Mouse (Mus musculus): ENCODE measurements around the gene Snd1.
"Not testable (repeated sequence)": the region's sequence is repeated elsewhere in the genome, so short reads cannot be mapped to it uniquely, and the experiment has no call there.

Gene Snd1

GRCm38 (mm10) chr6:28486008-28486407 is 11.1 kb downstream of the Snd1 start:
- DNase-seq (ENCODE audit: low spot score in 2 of 2): no peak

GRCm38 (mm10) chr6:28486471-28486870 is 11.5 kb downstream of the Snd1 start:
- no peak for DNase-seq (ENCODE audit: low spot score in 2 of 2)

- no peak for DNase-seq (ENCODE audit: low spot score in 2 of 2)
These were observed 12.0 kb downstream of the Snd1 start for GRCm38 (mm10) chr6:28486905-28487304.

- no peak for DNase-seq (ENCODE audit: low spot score in 2 of 2)
These were observed 13.4 kb downstream of the Snd1 start for GRCm38 (mm10) chr6:28488204-28488851.

- no peak for DNase-seq (ENCODE audit: low spot score in 2 of 2)
These were observed 15.7 kb downstream of the Snd1 start for GRCm38 (mm10) chr6:28490612-28491011.

- DNase-seq (ENCODE audit: low spot score in 2 of 2): no peak
These were observed 16.3 kb downstream of the Snd1 start for GRCm38 (mm10) chr6:28491198-28491597.

GRCm38 (mm10) chr6:28497837-28498236 is 22.9 kb downstream of the Snd1 start:
- DNase-seq (ENCODE audit: low spot score in 2 of 2): no peak

GRCm38 (mm10) chr6:28502576-28502975 is 27.6 kb downstream of the Snd1 start:
- no peak for DNase-seq (ENCODE audit: low spot score in 2 of 2)

GRCm38 (mm10) chr6:28503148-28503547 is 28.2 kb downstream of the Snd1 start:
- no peak for DNase-seq (ENCODE audit: low spot score in 2 of 2)

GRCm38 (mm10) chr6:28504611-28505010 is 29.7 kb downstream of the Snd1 start:
- no peak for DNase-seq (ENCODE audit: low spot score in 2 of 2)

- DNase-seq (ENCODE audit: low spot score in 2 of 2): no peak
These were observed 32.8 kb downstream of the Snd1 start for GRCm38 (mm10) chr6:28507759-28508158.

GRCm38 (mm10) chr6:28514195-28514594 is 39.3 kb downstream of the Snd1 start:
- DNase-seq (ENCODE audit: low spot score in 2 of 2): no peak

GRCm38 (mm10) chr6:28514830-28515350 is 40.0 kb downstream of the Snd1 start:
- DNase-seq (ENCODE audit: low spot score in 2 of 2): no peak

GRCm38 (mm10) chr6:28516618-28517017 is 41.7 kb downstream of the Snd1 start:
- no peak for DNase-seq (ENCODE audit: low spot score in 2 of 2)

GRCm38 (mm10) chr6:28517050-28517449 is 42.1 kb downstream of the Snd1 start:
- no peak for DNase-seq (ENCODE audit: low spot score in 2 of 2)

- DNase-seq (ENCODE audit: low spot score in 2 of 2): no peak
These were observed 44.5 kb downstream of the Snd1 start for GRCm38 (mm10) chr6:28519426-28519825.

- not testable (repeated sequence) for DNase-seq (ENCODE audit: low spot score in 2 of 2)
These were observed 45.8 kb downstream of the Snd1 start for GRCm38 (mm10) chr6:28520787-28521186.

- DNase-seq (ENCODE audit: low spot score in 2 of 2): no peak
These were observed 46.5 kb downstream of the Snd1 start for GRCm38 (mm10) chr6:28521416-28521815.

- no peak for DNase-seq (ENCODE audit: low spot score in 2 of 2)
These were observed 50.6 kb downstream of the Snd1 start for GRCm38 (mm10) chr6:28525589-28525988.

GRCm38 (mm10) chr6:28527459-28527858 is 52.5 kb downstream of the Snd1 start:
- no peak for DNase-seq (ENCODE audit: low spot score in 2 of 2)

GRCm38 (mm10) chr6:28528208-28528607 is 53.3 kb downstream of the Snd1 start:
- no peak for DNase-seq (ENCODE audit: low spot score in 2 of 2)

GRCm38 (mm10) chr6:28536464-28536863 is 61.5 kb downstream of the Snd1 start:
- no peak for DNase-seq (ENCODE audit: low spot score in 2 of 2)

- no peak for DNase-seq (ENCODE audit: low spot score in 2 of 2)
These were observed 63.0 kb downstream of the Snd1 start for GRCm38 (mm10) chr6:28537851-28538527.

All from spleen, postnatal 14 days (tissue).